Mouse (Mus musculus) left cerebral cortex, postnatal 25 days (tissue): ENCODE measurements at regions not wholly inside any gene's neighbourhood (a gene's known extent, or its start where the extent isn't known, plus 50 kb on each side); places are given as distances from the start of the nearest gene placed in this dataset.
A peak's percentile ranks its signal among the peaks of the same experiment; 100 is the strongest.

Experiments
- DNase-seq, 2 experiments: peaks; one replicate each; pipeline ENCODE4 v3.0.0; 2022; ENCODE audit warnings: low spot score in 2 of 2, mixed read lengths in 1 of 2
- intact Hi-C: fragments of 180-260 bp; cut with DNase I; formaldehyde crosslinking; loops from one replicate; pipeline ENCODE4 v1.15.1; 2025

GRCm38 (mm10) chr3:111817288-111817687 lies 1441.3 kb downstream of the Amy2a5 start:
- intact Hi-C loops, result no loop called here
- DNase-seq, result no peak

GRCm38 (mm10) chr3:111815798-111816197 lies 1442.8 kb downstream of the Amy2a5 start:
- DNase-seq, result peak in 1 of 2 experiments; percentile 19
- intact Hi-C loops, result no loop called here

GRCm38 (mm10) chr3:111787847-111788246 lies 1470.8 kb downstream of the Amy2a5 start:
- intact Hi-C loops, result no loop called here
- DNase-seq, result no peak
